Mouse (Mus musculus): ENCODE data around the gene Rpain. TPM values are rescaled to one million over a fixed set of nuclear protein-coding genes. Genes with fewer than 3 reads are reported as not detected.

The Rpain gene
- polyA plus RNA-seq, 1 experiment = 4.6 TPM

- TF ChIP-seq GATA1 (IDR thresholded peaks at IDR 0.05; ENCODE audit: low read length) = no peak
These were observed 7.3 kb downstream of the Rpain start for GRCm38 (mm10) chr11:70977293-70977692.

DNA sequence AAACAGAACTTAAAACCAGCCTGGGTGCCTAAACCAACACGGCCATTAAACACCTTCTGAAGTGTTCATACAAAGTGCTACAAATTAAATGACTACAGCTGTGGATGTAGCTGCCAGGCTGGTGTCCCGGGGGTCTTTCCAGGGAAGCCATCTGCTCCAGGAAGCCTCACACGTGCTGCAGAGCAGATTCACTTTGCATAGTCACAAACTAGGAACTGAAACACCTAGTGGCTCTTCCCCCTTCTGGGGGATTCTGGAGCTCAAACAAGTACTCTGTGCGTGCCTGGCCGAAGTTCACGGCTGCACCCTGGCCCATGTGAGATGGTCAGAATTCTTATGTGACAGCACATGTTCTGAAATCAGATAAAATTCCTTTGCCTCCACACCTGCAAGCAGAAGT, 10.2 kb downstream of the Rpain start:
- TF ChIP-seq GATA1 (IDR thresholded peaks at IDR 0.05; ENCODE audit: low read length) = no peak

DNA sequence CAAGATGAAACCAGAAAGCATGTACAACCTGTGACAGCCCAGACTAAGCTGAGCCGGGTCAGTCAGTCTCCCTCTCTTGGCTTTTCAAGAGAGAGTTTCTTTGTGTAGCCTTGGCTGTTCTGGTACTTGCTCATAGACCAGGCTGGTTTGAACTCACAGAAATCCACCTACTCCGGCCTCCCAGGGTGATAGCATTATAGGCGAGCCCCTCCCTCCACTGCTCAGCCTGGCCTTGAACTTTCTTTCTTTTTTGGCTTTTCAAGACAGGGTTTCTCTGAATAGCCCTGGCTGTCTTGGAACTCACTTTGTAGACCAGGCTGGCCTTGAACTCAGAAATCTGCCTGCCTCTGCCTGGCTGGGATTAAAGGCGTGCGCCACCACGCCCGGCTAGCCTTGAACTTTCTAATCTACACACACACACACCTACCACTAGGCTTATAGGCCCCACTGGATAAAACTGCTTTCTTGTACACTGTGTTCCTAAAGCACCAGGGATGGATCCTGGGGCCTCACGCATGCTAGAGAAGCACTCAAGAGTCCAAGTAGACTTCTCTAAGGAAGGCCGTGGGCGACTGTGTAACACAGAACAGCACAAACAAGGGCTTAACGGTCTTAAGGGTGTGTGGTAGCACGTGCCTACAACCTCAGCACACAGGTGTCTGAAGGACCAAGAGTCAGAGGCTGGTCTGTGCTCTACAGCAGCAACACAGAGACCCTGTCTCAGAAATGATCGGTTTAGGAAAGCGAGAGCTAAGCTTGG, 10.9 kb downstream of the Rpain start:
- no peak for TF ChIP-seq GATA1 (IDR thresholded peaks at IDR 0.05; ENCODE audit: low read length)

DNA sequence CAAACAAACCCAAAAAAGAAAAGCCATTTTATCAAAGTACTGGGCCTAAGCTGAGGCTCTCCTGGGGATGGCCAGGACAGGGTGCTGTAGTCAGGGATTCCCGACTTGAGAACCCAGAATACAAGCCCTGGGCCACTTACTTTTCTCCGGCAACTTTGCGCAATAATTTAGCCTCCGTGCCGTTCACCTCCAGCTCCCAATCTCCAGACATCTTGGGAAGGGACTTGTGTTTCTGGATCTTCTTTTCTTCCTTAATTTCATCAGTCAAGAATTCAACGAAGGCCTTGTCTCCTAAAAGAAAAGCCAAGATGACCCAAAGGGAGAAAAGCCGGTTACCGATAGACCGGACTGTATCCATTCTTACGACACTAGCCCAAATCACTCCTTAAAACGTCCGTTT, 12.0 kb downstream of the Rpain start:
- no peak for TF ChIP-seq GATA1 (IDR thresholded peaks at IDR 0.05; ENCODE audit: low read length)

DNA sequence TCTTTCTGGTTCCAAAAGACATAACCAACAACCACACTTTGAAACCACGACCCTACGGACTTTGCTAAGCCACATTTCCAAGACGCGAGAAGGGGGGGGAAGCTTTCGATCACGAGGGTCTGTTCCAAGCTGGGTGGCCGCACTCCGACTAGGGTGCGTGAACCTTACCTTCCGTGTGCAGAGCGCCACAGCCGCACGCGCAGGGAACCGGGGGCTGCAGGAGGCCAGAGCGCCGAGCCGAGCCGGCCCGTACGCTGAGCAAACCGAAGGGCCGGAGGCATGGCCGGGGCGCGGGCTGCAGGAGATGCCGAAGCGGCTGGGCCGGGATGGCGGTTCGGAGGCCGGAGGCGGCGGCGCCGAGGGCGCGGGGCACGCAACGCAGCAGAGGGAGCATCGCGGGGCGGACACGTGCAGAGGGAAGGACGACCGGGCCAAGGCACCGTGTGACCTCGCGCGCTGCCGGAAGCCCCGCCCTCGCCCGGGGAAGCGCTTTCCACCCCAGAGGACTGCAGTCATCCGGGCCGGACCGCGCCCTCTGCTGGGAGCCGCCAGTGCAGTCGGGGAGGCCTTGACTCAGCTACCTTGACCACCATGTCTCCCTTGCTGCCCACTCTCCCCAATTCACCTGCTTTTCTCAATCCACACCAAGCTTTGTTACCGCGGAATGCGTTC, 12.7 kb downstream of the Rpain start, which contains the start of gene C1qbp:
Gene C1qbp, minus strand, starts transcription at position 470 of the 672 bp plus-strand sequence.
- TF ChIP-seq GATA1 (IDR thresholded peaks at IDR 0.05; ENCODE audit: low read length) = no peak

GRCm38 (mm10) chr11:71001167-71001566, 31.2 kb downstream of the Rpain start:
- no peak for TF ChIP-seq GATA1 (IDR thresholded peaks at IDR 0.05; ENCODE audit: low read length)

- TF ChIP-seq GATA1 (IDR thresholded peaks at IDR 0.05; ENCODE audit: low read length) = no peak
These were observed 33.8 kb downstream of the Rpain start for GRCm38 (mm10) chr11:71003611-71004315.

GRCm38 (mm10) chr11:71004316-71004773, 34.3 kb downstream of the Rpain start, which contains the start of gene Dhx33:
TSS of gene Dhx33 (minus strand) at chr11:71004437.
- no peak for TF ChIP-seq GATA1 (IDR thresholded peaks at IDR 0.05; ENCODE audit: low read length)

GRCm38 (mm10) chr11:71005046-71005445, 35.0 kb downstream of the Rpain start:
- no peak for TF ChIP-seq GATA1 (IDR thresholded peaks at IDR 0.05; ENCODE audit: low read length)

- TF ChIP-seq GATA1 (IDR thresholded peaks at IDR 0.05; ENCODE audit: low read length) = no peak
These were observed 37.0 kb downstream of the Rpain start for GRCm38 (mm10) chr11:71007026-71007425.

DNA sequence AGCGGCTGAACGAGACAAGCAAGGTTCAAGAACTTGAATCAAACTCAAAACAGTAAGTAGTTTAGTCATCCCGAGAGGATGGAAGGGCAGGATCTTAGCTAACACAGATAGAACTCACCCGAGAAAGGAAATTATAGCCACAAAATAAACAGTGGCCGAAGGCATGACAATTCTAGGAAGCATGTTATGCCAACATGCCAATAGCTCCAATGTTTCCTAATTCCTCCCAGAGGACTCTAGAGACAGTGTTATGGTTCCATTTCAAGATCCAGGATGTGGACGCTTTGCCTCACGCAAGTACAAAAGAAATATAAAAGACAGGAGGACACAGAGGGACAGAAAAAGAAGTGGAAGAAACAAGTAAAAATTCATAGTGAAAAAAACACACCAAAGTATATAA, 37.8 kb downstream of the Rpain start:
- no peak for TF ChIP-seq GATA1 (IDR thresholded peaks at IDR 0.05; ENCODE audit: low read length)

DNA sequence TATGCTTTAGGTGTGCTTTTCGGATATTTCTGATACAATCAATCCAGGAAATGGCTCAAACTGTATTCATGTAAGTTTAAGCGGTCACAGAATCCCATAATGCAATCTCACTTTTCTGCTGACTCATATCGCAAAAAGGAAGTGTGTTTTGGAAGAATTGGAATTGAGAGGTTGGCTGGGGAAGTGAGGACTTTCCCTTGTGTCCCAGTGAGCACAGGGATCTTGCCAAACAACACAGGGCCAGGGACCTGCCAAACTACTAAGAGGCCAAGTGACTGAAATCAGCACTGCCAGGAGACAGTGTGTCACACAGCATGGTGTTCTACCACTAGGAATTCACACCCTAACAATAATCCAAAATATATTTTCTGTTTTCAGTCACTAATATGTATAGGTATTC, 38.3 kb downstream of the Rpain start:
- TF ChIP-seq GATA1 (IDR thresholded peaks at IDR 0.05; ENCODE audit: low read length) = no peak

DNA sequence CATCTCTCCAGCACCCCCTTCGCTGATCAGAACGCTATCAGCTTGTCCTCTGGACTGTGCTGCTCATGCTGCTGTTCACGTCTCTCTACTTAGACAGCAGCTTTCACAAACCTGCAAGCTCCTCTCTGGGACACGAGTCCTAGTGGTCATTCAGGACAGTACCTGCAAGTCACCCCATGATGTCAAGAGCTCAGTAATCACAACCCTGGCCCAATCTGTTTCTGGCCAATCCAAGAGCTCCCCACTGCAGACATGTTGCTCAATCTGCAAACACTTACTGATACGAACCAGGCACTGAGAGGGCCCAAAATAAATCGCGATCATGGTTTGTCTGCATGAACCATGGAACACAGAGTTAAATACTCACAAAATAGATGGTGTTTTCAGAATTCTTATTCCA, 42.7 kb downstream of the Rpain start:
- no peak for TF ChIP-seq GATA1 (IDR thresholded peaks at IDR 0.05; ENCODE audit: low read length)

GRCm38 (mm10) chr11:71017051-71017450, 47.0 kb downstream of the Rpain start:
- no peak for TF ChIP-seq GATA1 (IDR thresholded peaks at IDR 0.05; ENCODE audit: low read length)

GRCm38 (mm10) chr11:71018416-71019200, 48.6 kb downstream of the Rpain start:
- no peak for TF ChIP-seq GATA1 (IDR thresholded peaks at IDR 0.05; ENCODE audit: low read length)

Data from G1E-ER4 (cell line).